Mouse (Mus musculus) telencephalon, adult 2 months (tissue): Measurements from ENCODE around the gene Mapkbp1.

Source experiments
- DNase-seq: peaks from one replicate; pipeline ENCODE4 v3.0.0-alpha.2; 2011; ENCODE audit warnings: low read depth, low spot score

Mapkbp1 gene

DNA sequence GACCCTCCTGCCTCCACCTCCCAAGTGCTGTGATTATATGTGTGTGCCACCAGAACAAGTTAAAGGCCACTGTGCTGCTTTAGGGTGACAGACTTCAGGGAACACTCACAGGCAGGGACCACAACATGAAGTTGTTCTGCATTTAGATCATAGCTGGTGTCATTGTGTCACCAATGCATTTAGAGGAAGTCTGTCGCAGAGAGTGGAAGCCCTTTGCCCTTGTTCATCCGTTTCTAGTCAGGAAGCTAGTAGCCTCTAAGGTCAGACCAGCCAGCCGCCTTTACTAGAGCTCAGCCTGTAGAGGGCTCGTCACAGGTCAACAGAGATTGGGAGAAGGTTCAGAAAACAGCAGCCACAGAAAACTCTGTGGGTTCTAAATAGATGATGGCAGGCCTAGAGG is 36.2 kb downstream of the Mapkbp1 start:
- DNase-seq, result no peak

DNA sequence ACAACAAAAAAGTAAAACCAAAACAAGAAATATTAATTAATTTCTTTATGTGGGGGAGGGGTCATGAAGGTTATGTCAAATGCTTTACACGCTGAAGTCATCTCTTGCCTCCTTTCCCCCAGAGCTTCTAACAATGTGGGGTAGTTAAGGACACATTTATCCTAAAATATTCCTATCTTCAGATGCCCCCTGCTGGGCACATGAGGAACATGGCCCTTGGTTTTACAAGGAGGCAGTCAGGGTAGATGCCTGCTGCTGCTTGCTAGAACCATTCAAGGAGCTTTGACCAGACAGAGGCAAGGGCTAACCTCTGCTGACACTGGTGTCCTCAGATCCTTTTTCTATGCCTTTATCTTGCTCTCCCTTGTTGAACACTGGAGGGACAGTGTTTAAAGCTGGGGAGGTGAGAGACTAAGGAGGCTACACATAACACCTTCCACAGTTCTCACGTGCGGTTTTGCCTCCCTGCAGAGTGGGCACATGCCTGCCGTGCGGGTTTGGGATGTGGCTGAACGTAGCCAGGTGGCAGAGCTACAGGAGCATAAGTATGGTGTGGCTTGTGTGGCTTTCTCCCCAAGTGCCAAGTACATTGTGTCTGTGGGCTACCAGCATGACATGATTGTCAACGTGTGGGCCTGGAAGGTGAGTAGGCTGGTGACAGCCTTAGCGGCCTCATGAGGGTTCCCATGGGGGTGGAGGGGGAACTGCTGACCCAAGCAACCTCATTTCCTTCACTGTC is 39.1 kb downstream of the Mapkbp1 start:
- no peak for DNase-seq

DNA sequence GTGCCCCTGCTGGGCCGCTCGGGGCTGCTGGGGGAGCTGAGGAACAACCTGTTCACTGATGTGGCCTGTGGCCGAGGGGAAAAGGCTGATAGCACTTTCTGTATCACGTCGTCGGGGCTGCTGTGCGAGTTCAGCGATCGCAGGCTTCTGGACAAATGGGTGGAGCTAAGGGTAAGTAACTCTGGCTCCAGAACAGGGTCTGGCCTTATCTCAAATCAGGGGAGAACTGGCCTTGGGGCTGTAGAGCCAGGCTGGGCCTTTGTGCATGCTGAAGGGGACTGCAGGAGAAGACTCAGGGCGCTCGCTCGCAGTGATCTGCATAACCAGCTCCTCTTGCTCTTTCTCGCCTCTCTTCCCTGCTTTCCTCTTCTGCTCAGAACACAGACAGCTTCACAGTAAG is 40.4 kb downstream of the Mapkbp1 start:
- DNase-seq, result no peak

DNA sequence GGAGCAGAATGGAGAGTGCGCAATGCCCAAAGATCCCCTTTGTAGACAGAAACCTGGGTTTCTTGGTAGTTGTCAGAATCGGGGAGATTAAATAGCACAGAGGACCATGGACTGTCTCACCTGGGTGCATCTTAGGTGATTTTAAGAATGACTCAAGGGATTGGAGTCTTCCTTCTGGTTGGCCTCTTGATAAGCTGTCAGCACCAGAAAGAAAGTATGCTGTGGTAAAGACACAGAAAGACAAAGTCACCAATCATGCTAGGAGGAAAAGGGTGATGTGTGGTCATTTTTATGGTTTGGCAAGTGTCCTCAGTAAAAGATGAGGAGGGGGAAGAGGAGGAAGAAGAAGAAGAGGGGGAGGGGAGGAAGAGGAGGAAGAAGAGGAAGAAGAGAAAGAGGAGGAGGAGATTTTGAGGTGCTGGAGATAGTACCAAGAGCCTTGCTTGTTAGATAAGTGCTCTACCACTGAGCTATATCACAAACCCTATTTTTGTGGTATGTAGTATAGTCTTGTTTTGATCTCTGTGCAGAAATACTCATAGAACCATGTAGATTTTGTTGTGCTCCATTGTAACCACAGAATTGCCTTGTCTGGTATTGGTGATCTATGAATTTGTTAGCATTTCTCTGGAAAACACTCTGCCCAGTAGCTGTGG is 41.5 kb downstream of the Mapkbp1 start:
- DNase-seq, result no peak

DNA sequence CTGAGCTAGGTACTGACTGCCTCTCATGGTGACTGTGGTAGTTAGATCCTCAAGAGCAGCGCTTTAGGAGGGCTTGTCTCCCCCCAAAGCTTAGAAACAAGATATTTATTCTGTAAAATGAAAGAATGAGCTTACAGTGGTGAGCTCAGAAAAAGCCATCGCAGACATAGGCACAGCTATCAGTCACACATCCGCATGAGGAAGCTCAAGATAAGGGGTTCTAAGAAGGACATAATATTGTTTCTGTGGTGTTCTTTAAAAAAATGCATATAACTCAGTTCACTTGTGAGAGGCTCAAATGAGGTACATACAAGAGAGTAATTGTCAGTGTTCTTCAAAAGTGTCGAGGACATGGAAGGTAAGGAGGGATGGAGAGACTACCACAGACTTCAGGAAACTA is 43.4 kb downstream of the Mapkbp1 start:
- no peak for DNase-seq

DNA sequence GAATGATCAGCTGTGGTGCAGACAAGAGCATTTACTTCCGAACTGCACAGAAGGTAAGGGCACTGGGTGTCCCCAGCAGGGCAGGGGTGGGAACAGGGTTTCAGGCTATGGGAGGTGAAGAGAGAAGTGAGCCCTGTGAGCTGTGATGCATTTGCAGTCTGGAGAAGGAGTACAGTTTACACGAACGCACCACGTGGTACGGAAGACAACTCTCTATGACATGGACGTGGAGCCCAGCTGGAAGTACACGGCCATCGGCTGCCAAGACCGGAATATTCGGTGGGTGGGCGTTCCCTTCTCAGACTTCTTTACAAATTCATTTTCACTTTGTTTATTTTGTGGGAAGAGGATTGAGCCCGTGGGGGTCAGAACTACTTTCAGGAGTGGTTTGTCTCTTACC is 45.1 kb downstream of the Mapkbp1 start:
- DNase-seq, result no peak

DNA sequence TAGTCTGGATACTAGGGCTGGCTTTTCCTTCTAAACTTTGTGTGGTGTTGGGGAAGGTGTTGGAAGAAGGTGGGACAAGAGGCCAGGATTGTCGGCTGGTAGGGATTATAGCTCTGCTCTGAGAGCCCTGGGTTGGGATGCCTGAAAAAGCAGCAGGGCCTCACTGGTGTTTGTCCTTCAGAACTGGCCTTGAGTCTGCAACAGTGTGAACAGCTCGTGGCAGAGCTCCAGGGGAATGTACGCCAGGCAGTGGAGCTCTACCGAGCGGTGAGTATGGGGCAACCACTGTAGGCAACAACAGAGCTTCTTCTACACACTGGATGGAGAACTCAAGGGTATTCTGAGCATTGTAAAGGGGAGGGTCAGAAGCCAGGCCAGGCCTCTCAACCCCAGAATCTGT is 51.8 kb downstream of the Mapkbp1 start:
- no peak for DNase-seq

DNA sequence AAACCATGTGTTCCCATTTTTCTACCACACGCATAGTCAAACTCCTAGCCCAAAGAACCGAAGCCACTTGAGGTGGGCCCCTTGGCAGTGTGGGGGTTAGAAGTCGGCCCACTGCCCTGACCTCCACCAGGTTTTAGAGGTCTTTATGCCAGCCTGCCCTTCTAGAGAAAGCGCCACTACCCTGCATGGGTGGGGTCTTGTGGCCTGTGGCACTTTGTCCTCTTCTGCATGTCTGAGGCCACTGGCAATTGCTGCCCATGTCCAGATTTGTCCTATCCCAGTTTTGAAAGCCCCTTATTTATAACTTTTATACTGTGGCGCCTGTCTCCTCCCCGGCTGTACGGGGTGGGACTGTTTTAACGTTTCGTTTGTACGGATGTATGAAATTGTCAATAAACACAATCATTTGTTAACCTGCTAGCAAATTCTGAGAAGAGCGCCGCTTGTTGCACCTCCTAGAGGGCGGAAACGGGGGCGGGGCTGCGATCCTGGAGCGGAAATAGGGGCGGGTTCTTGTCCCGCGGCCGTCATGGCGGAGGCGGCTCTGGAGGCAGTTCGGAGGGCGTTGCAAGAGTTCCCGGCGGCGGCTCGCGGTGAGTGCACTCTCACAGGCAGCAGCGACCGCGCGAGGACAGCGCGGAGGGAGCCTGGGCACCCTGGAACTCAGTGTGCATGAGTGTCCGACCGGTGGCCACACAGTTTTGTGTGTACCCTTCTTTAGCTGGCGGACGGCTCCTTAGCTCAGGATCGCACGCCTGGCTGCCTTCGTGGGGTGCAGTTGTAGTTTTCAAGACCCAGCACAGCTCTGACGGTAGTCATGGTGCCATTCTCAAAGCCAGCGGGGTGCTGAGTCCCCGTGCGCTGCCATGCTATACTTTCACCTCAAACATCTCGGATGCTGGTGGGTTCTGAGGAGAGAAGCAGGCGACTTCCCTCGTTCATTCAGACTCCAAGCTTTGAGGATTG is 54.8 kb downstream of the Mapkbp1 start, which contains the start of the genes Jmjd7 and Gm28042:
Jmjd7 (plus strand) TSS at position 500 of the 966 bp plus-strand sequence.
Gm28042 (plus strand) TSS at position 510 of the 966 bp plus-strand sequence.
- peak; percentile 76 for DNase-seq

DNA sequence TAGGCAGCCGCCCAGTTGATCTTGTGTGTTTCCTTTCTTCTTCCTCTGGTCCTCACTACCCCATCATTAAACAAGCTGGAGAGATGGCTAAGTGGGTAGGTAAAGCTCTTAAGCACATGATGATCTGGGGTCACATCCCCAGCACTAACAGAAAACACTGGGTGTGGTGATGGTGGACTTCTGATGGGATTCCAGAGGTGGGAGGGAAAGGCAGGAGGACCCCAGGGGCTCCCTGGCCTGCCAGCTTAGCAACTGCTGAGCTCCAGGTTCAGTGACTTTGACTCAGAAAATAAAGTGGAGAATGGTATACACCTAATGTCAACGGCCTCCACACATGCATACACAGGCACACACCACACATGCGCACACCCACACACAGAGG is 55.4 kb downstream of the Mapkbp1 start:
- DNase-seq, result no peak

DNA sequence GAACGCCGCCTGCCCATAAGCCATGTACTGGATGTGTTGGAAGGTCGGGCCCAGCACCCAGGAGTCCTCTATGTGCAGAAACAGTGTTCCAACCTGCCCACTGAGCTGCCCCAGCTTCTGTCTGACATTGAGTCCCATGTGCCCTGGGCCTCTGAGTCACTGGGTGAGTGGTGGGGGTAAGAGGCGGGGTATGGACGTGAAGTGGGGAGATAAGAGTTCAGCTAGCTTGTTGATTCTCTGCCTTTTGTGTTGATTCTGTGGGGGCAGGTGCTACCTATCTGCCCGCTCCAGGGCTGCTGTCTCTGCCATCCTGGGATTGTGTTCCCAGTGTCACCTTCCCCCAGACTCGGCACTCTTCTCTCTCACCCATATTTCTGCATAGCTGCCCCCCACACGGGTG is 57.9 kb downstream of the Mapkbp1 start:
- no peak for DNase-seq

DNA sequence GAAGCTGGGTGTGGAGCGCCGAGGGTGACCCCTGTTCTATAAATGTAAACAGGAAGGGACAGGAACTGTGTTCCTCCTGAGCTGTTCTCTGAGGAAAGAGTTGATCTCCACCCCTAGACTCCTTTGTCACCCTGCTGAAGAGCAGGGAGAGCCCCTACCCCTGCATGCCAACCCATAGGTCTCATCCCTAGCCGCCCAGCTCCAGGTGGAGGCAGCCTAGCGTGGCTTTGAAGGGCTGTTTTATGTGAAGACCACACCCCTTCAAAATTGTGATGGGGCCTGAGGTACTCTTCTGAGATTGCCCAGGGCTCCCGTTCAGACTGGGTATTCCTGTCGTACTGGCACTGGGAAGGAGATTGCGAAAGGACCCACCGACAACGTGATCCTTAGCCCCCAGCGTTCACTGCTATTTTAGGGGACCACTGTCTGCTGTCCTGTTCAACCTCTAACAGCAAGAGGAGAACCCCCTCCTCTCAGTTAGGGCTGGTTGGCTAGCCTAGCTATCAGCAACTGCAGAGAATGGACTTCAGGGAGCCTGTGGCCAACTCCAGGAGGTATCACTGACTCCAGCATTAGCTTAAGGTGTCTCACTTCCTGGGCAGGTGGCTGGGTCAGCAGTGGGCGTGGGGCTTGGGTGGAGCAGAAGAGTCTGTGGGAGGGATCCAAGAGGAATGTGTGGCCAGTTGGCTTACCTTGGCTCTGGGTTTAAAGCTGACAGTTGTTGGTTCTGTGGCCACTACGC is 60.4 kb downstream of the Mapkbp1 start, which contains the start of gene Pla2g4b:
Pla2g4b (plus strand) TSS at position 692 of the 742 bp plus-strand sequence.
- DNase-seq, result no peak

DNA sequence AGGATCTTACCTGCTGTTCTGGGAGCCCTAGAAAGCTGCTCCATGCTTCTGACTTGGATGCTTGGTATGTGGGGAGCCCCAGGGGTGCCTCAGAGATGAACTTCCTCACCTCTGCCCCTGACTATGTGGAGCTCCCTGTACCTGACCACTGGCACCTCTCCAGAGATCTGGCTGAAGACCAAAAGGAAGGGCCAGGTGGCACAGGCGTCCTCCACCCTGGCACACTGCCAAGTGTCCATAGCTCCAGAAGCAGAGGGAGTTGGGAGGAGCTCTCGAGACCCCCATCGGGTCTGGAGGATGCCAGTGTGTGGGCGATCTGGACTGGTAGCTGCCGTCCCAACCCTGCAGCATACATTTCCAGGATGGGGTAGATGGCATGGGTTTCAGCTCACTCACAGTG is 61.2 kb downstream of the Mapkbp1 start:
- no peak for DNase-seq

DNA sequence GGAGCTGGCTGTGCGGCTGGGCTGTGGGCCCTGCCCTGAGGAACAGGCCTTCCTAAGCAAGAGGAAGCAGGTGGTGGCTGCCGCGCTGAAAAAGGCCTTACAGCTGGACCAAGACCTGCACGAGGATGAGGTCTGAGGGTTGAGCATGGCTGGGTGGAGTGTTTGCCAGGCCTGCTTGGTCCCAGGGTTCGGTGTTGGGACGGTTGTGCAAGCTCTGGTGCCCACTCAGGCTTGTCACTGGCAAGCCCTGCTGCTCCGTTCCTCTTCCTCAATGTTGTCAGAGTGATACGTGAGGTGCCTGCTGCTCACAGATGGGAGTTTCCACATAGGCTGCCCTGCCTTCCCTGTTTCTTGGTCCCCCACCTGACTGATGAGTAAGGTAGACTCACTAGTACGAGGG is 65.2 kb downstream of the Mapkbp1 start:
- DNase-seq, result no peak

DNA sequence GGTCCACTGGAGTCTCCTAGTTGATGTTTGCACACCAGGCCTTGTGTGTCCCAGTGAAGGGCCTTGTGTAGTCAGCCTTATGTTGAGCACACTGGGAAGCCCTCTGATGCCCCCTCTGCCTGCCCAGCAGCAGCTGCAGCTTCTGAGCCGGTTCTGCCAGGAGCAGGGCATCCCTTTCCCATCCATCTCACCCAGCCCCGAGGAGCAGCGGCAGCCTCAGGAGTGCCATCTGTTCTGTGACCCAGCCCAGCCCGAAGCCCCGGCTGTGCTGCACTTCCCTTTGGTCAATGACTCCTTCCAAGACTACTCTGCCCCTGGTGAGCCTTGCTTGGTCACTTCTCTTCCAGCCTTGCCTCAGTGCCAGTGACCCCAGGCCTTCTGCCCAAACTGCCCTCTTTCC is 68.5 kb downstream of the Mapkbp1 start:
- no peak for DNase-seq

DNA sequence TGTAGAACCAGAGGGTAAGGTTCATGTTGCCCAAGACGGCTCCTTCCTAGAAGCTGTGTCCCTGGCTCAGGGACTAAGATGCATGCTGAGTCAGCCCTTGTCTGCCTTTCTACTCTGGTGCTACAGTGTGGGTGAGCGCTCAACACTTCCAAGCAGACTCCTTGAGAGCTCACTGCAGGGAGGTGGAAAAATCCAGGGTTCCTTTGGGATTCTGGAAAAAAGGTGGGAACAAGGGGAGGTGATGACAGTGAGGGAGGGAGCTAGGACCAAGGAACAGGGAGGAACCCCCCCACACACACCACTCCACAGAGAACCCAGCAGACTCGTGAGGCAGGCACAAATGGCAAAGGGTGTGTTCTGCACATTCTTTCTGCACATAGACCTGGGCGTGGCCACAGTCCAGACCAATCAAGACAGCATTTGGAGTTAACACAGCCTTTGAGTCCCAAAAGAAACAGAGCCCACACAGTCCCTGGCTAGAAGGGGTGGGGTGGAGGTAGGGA is 71.7 kb downstream of the Mapkbp1 start:
- DNase-seq, result peak; percentile 92

DNA sequence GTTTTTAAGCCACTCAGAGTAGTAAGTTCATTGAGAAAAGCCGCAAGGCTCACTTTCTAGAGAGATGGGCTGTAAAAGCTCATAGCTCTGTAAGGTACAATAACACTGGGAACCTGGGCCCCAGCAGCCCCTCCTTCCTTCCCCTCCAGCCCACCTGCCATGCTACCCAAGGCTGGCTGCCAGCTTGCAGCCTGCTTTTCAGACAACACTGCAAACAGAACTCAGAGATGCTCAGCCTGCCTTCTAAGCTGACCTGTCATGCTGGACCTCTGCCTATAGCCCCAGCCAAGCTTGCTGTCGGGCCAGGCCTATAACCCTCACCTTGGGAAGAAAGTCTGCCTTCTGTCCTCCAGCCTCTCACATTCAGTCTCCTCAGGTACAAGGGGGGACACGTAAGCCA is 72.2 kb downstream of the Mapkbp1 start:
- no peak for DNase-seq

DNA sequence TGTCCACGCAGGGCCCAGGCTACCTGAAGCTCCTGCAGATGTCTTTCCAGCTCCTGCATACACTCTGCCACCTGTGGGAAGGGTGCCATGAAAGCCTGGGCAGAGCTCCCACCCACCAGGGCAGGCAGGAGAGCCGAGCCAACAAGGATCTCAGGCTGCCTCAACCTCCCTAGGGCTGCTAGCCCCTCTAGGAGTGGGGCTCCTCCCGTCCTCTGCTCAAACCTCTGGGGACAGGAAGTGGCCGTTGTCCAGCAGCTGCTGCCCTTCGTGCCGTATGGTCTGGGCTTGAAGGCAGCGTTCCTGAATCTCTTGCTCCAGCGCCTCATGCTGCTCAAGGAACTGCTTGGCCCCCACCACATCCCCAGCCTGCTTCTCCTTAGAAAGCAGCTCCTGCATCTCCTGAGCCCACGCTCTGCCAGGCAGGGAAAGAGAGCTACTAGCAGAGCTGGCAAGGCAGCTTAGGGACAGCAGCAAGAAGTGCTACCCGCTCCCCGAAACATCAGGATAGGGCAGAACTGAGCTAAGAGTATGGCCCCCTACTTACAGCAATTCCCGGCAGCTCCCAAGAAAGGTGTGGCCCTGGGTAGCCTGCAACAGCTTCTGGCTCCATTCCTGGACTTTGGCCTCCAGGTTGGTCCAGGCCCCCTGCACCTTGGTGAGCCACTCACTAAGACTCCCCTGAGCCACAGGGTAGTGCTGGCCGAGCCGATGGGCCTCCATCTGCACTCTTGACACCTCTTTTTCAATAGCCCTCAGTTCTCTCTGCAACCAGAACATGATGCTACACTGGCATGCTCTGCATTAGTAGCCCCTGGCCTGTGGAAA is 74.2 kb downstream of the Mapkbp1 start:
- peak; percentile 74 for DNase-seq

DNA sequence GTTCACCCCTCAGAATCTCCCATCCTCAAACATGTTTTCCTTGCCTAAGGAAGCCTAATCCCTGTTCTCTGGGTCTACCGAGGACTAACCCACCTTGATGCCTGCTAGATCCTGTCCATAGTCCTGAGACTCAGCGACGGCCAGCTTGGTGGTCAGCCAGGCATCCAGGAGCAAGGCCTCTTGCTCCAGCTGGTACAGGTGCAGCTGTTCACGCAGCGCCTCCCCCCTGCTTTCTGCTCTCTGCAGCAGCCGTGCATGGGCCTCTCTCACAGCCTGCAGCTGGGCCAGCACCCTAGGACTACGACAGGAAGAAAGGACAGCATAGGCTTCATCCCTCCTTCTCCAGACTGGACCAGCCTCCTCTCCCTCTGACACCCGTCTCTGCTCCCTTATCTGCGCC is 75.7 kb downstream of the Mapkbp1 start:
- no peak for DNase-seq

DNA sequence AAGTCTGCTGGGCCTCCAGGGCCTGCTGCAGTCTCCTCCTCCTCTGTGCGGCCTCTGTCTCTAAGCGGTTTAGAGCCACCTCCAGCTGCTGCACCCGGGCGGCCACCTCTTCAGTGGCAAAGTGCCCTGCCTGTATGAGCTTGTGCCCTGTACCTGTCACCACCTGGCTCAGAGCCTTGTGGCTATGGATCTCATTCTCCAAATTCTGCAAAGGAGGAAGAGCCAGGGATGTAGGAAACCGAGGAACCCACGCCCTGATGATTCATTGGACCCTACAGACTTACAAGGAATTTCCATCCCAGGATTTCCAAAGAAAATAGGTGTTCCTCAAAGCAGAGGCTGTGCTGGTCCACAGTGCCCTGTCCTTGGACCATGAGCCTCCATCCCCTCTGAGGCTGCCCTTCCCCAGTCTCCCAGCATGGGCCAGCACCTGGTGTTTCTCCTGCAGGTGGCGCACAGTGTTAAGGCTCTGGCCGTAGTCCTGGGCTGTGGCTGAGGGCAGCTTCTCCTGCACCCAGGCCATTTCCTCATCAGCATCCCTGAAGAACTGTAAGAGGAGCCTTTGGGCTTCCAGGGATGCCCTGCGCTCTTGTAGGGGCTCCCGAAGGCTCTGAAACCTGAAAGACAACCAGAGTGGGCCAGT is 77.3 kb downstream of the Mapkbp1 start:
- no peak for DNase-seq

DNA sequence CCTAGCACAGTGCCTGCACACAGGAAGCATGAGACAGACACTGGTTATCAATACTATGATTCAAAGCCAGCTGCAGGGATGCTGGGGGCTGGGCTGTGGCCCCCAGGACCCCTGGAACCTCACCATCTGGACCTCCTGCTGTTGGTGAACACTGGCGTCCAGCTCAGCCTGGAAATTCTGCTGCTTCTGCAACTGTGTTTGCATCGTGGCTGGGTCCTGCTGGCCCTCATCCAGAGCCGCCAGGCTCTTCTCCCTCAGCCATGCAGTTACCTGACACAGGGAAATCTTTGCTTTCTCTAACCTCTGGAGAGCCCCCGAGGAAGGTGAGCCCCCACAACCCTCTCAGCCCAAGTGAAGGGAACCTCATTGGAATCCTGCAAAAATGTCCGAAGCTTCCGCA is 78.9 kb downstream of the Mapkbp1 start:
- no peak for DNase-seq
